In the genomic region with DNA sequence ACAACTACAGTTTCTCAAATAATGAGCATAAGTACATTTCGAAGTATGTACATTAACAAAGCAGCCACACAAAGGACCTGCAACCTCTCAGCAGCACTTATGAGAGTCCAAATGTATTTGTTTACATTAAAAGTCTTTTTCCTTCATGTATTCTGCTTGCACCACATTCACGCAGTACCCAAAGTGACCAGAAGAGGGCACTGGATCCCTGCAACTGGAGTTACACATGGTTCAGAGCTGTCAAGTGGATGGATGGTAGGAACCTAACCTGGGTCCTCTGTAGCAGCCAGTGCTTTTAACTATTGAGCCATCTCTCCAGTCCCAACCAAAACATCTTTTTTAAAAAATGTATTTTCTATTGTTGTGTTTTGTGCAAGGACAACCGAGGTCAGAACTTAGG, we compare ENCODE assay signal across 1 mouse cellular context.
TF ChIP-seq lines count a peak whose summit lies in the region.

No protein-coding gene starts in this region.

TF ChIP-seq in MEL, 35 proteins besides CTCF, POLR2A, EP300 and RAD21 (continued from another document):
- no peak for TF ChIP-seq HCFC1 (IDR thresholded peaks at IDR 0.05; ENCODE audit: low read depth, low read length)
- TF ChIP-seq CHD1 (IDR thresholded peaks at IDR 0.05; ENCODE audit: low read depth, low read length), result no peak
- no peak for TF ChIP-seq MAZ (IDR thresholded peaks at IDR 0.05; ENCODE audit: low read depth, low read length)
